Mouse (Mus musculus) brain, embryonic 14.5 days (tissue): Measurements from ENCODE around the gene Imp3.

Experiments
- CTCF ChIP-seq: fragments of 200-500 bp; IDR thresholded peaks from 2 replicates; pipeline ENCODE4 v1.5.1; 2012; ENCODE audit warnings: inconsistent platforms, mild to moderate bottlenecking, moderate library complexity, borderline replicate concordance; ENCODE audit not compliant: insufficient read depth, insufficient read length; ENCODE audit errors: extremely low read depth
- POLR2A ChIP-seq: fragments of 200-500 bp; IDR thresholded peaks from 2 replicates; pipeline ENCODE4 v1.6.1; 2012; ENCODE audit warnings: mild to moderate bottlenecking, inconsistent platforms, borderline replicate concordance; ENCODE audit not compliant: poor library complexity, insufficient read depth, insufficient read length, severe bottlenecking; ENCODE audit errors: extremely low read depth

DNA sequence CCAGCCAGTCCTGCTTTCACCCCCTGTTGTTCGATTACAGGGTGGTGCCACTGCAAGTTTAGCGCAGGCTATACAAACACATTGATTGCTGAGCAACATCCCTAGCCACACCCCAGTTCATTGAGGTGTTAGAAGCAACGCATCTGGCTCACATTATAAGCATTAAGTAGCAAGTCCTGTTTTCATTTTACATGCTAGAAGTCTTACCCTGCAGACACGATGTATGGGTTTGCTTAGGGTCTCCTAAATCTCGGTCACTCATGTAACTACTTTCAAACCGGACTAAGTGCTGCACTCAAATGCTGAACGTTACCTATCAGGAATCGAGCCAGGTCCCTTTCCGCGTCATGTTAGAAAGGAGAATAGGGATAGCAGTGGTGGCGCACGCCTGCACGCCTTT lies 12.5 kb downstream of the Imp3 start:
- TF ChIP-seq POLR2A = no peak
- no peak for TF ChIP-seq CTCF
